Mouse (Mus musculus) brain, adult 10 weeks (tissue): ENCODE data around the gene Apoo. TPM values are rescaled to one million over a fixed set of nuclear protein-coding genes. Genes with fewer than 3 reads are reported as not detected.

ENCODE experiments used
- polyA plus RNA-seq: library from polyadenylated mRNA; stranded (reverse); fragments of 350-450 nt; fragmentation: Illumina TruSeq; extraction: RNeasy Lipid Tissue Mini Kit (QIAGEN cat#74804); gene quantifications from one replicate; pipeline ENCODE4 v1.2.3, GENCODE M21; 2015; ENCODE audit warnings: low read depth, low replicate concordance

Gene Apoo
- polyA plus RNA-seq, result 134 TPM

GRCm38 (mm10) chrX:94366670-94367241, at the start of gene Apoo, which contains the start of gene Fam90a1b:
Apoo (plus strand) TSS chrX:94367117.
Fam90a1b (minus strand) TSS chrX:94366777.

Other genes with a start within 250 kb of the Apoo start
- 12.9 TPM for gene Zfx, start 243.4 kb upstream of the Apoo start, polyA plus RNA-seq
- gene Eif2s3x, start 154.3 kb upstream of the Apoo start, polyA plus RNA-seq, result 91.6 TPM
- gene Klhl15, start 132.5 kb upstream of the Apoo start, polyA plus RNA-seq, result 9.4 TPM
- gene Fam90a1b, start 340 bp upstream of the Apoo start, polyA plus RNA-seq, result not detected
- gene Maged1, start 175.0 kb downstream of the Apoo start, polyA plus RNA-seq, result 419 TPM